Mouse (Mus musculus): ENCODE results near the gene Lrmda. TPM values are rescaled to one million over a fixed set of nuclear protein-coding genes. Genes with fewer than 3 reads are reported as not detected.
A peak's percentile ranks its signal among the peaks of the same experiment; 100 is the strongest.

The Lrmda gene
- polyA plus RNA-seq, 1 experiment from 2014 or later, result 0.57 TPM

- Histone ChIP-seq H3K27ac (no peak overlapping the region), H3K4me2 (no peak overlapping the region), H3K4me1 (peaks cover 3% of the 10 kb centered on the region; the same call in 1 of the 2 replicates), H3K9me3 (no peaks in the 10 kb centered on the region), H3K27me3 (replicated peaks) (no peaks in the 10 kb centered on the region), H3K4me3 (replicated peaks) (no peak overlapping the region), H3K36me3 (no peaks in the 10 kb centered on the region), H3K9ac (no peak overlapping the region)
- WGBS, result 77% methylated on average over 4 of the region's 4 CpGs
- no peak for ATAC-seq (ENCODE audit: insufficient read depth, low FRiP score, low read depth)
These were observed 165.9 kb downstream of the Lrmda start for GRCm38 (mm10) chr14:22185452-22185851.

- Histone ChIP-seq H3K36me3 (no peaks in the 10 kb centered on the region), H3K27ac (no peak overlapping the region), H3K4me1 (peaks cover 4% of the 10 kb centered on the region; the same call in 1 of the 2 replicates), H3K4me3 (replicated peaks) (no peak overlapping the region), H3K9ac (no peak overlapping the region), H3K9me3 (no peaks in the 10 kb centered on the region), H3K27me3 (replicated peaks) (no peaks in the 10 kb centered on the region), H3K4me2 (no peak overlapping the region)
- WGBS, result 36% methylated on average over 6 of the region's 6 CpGs
- ATAC-seq (ENCODE audit: insufficient read depth, low FRiP score, low read depth), result no peak
These were observed 170.6 kb downstream of the Lrmda start for GRCm38 (mm10) chr14:22190111-22190510.

- no peak overlapping the region for H3K4me2 ChIP-seq
- H3K9ac ChIP-seq, result no peak overlapping the region
- H3K27me3 ChIP-seq (replicated peaks), result no peaks in the 10 kb centered on the region
- peaks cover 4% of the 10 kb centered on the region; the same call in 1 of the 2 replicates for H3K4me1 ChIP-seq
- 49% methylated on average over 9 of the region's 9 CpGs for WGBS
- H3K36me3 ChIP-seq, result no peaks in the 10 kb centered on the region
- H3K9me3 ChIP-seq, result no peaks in the 10 kb centered on the region
- H3K4me3 ChIP-seq (replicated peaks), result no peak overlapping the region
- no peak for ATAC-seq (ENCODE audit: insufficient read depth, low FRiP score, low read depth)
- H3K27ac ChIP-seq, result no peak overlapping the region
These were observed 172.7 kb downstream of the Lrmda start for GRCm38 (mm10) chr14:22192185-22192584.

- H3K27me3 ChIP-seq (replicated peaks), result no peaks in the 10 kb centered on the region
- no peak overlapping the region for H3K4me3 ChIP-seq (replicated peaks)
- no peak for ATAC-seq (ENCODE audit: insufficient read depth, low FRiP score, low read depth)
These were observed 178.5 kb downstream of the Lrmda start for GRCm38 (mm10) chr14:22198021-22198420.

GRCm38 (mm10) chr14:22198641-22199425 is 179.3 kb downstream of the Lrmda start:
- ATAC-seq (ENCODE audit: insufficient read depth, low FRiP score, low read depth), result no peak
- 60% methylated on average over 12 of the region's 12 CpGs for WGBS

More at GRCm38 (mm10) chr14:22198021-22198420, 178.5 kb downstream of the Lrmda start:
- no peak overlapping the region for H3K9ac ChIP-seq
- H3K27ac ChIP-seq, result no peak overlapping the region
- H3K36me3 ChIP-seq, result no peaks in the 10 kb centered on the region
- H3K9me3 ChIP-seq, result no peaks in the 10 kb centered on the region
- WGBS, result 36% methylated on average over 11 of the region's 11 CpGs
- H3K4me1 ChIP-seq, result no peaks in the 10 kb centered on the region
- no peak overlapping the region for H3K4me2 ChIP-seq

DNA sequence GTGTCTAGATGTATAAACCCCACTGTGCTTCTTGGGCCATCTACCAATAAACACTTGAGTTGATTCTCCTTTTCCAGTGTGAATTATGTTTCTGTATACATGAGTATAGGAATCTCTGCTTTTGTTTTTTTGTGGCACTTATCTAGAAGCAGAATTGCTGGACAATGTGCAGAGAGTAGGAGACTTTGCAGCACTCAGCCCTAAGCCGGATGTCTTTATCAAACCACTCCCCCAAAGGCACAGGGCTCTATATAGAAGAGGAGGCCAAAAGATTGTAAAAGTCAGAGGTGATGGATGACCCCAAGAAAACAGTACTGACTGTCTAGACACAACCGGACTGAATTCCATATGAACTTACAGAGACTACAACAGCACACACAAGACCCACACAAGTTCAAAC is 182.2 kb downstream of the Lrmda start:
- 31% methylated on average over 2 of the region's 2 CpGs for WGBS
- H3K36me3 ChIP-seq, result no peaks in the 10 kb centered on the region
- H3K4me3 ChIP-seq (replicated peaks), result no peak overlapping the region
- ATAC-seq (ENCODE audit: insufficient read depth, low FRiP score, low read depth), result no peak
- H3K9me3 ChIP-seq, result no peaks in the 10 kb centered on the region
- H3K9ac ChIP-seq, result no peak overlapping the region
- no peak overlapping the region for H3K27ac ChIP-seq
- H3K4me2 ChIP-seq, result no peak overlapping the region
- no peaks in the 10 kb centered on the region for H3K4me1 ChIP-seq
- no peaks in the 10 kb centered on the region for H3K27me3 ChIP-seq (replicated peaks)

More at GRCm38 (mm10) chr14:22198641-22199425, 179.3 kb downstream of the Lrmda start:
- Histone ChIP-seq H3K4me1 (no peaks in the 10 kb centered on the region), H3K9ac (no peak overlapping the region), H3K36me3 (no peaks in the 10 kb centered on the region), H3K4me3 (replicated peaks) (no peak overlapping the region), H3K27ac (no peak overlapping the region), H3K27me3 (replicated peaks) (no peaks in the 10 kb centered on the region), H3K4me2 (no peak overlapping the region), H3K9me3 (no peaks in the 10 kb centered on the region)

DNA sequence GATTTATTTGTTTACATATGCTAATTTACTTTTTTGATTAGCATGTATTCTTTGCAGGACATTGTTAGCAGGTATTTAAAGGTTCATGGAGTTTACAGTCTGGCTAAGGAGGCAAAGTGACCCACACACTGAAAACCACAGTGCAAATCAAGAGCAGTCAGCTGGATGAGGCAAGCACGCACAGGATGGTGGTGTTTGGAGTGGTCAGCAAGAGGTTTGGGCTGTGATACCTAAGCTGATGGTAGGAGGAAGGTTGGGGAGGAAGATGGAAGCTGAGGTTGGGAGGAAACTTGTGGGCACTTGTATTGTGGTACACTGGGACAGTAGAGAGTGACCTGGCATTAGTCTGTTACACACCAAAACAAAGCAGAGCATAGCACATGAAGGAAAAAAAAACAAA is 191.1 kb downstream of the Lrmda start:
- H3K9ac ChIP-seq, result no peak overlapping the region
- H3K36me3 ChIP-seq, result no peaks in the 10 kb centered on the region
- no peaks in the 10 kb centered on the region for H3K9me3 ChIP-seq
- 0 out of 2 replicates have a peak, but pooled peaks cover 7% of the 10 kb centered on the region for H3K4me1 ChIP-seq
- H3K27me3 ChIP-seq (replicated peaks), result no peaks in the 10 kb centered on the region
- WGBS, result 86% methylated on average over 1 of the region's 1 CpGs
- H3K4me3 ChIP-seq (replicated peaks), result no peak overlapping the region
- no peak overlapping the region for H3K27ac ChIP-seq
- ATAC-seq (ENCODE audit: insufficient read depth, low FRiP score, low read depth), result no peak
- no peak overlapping the region for H3K4me2 ChIP-seq

GRCm38 (mm10) chr14:22218183-22218582 is 198.7 kb downstream of the Lrmda start:
- H3K9me3 ChIP-seq, result no peaks in the 10 kb centered on the region

GRCm38 (mm10) chr14:22222038-22222437 is 202.5 kb downstream of the Lrmda start:
- no peaks in the 10 kb centered on the region for H3K36me3 ChIP-seq
- ATAC-seq (ENCODE audit: insufficient read depth, low FRiP score, low read depth), result no peak
- H3K4me3 ChIP-seq (replicated peaks), result no peak overlapping the region
- no peak overlapping the region for H3K9ac ChIP-seq
- no peak overlapping the region for H3K4me2 ChIP-seq
- no peak overlapping the region for H3K27ac ChIP-seq
- H3K9me3 ChIP-seq, result no peaks in the 10 kb centered on the region
- 54% methylated on average over 1 of the region's 1 CpGs for WGBS
- H3K27me3 ChIP-seq (replicated peaks), result no peaks in the 10 kb centered on the region
- no peaks in the 10 kb centered on the region for H3K4me1 ChIP-seq

More at GRCm38 (mm10) chr14:22218183-22218582, 198.7 kb downstream of the Lrmda start:
- Histone ChIP-seq H3K9ac (no peak overlapping the region), H3K27me3 (replicated peaks) (no peaks in the 10 kb centered on the region), H3K4me2 (no peak overlapping the region), H3K4me3 (replicated peaks) (no peak overlapping the region), H3K36me3 (no peaks in the 10 kb centered on the region), H3K27ac (no peak overlapping the region), H3K4me1 (0 out of 2 replicates have a peak, but pooled peaks cover 7% of the 10 kb centered on the region)
- WGBS, result 76% methylated on average over 4 of the region's 4 CpGs
- ATAC-seq (ENCODE audit: insufficient read depth, low FRiP score, low read depth), result no peak

- Histone ChIP-seq H3K27ac (no peak overlapping the region), H3K4me1 (no peaks in the 10 kb centered on the region), H3K36me3 (no peaks in the 10 kb centered on the region), H3K4me2 (no peak overlapping the region), H3K27me3 (replicated peaks) (no peaks in the 10 kb centered on the region), H3K9me3 (no peaks in the 10 kb centered on the region), H3K9ac (no peak overlapping the region), H3K4me3 (replicated peaks) (no peak overlapping the region)
- 65% methylated on average over 3 of the region's 3 CpGs for whole genome bisulfite sequencing
- ATAC-seq (ENCODE audit: insufficient read depth, low FRiP score, low read depth), result peak; percentile 18; the same call in 1 of the 2 replicates
These were observed 203.1 kb downstream of the Lrmda start for GRCm38 (mm10) chr14:22222574-22222973.

GRCm38 (mm10) chr14:22226205-22226604 is 206.7 kb downstream of the Lrmda start:
- Histone ChIP-seq H3K9me3 (no peaks in the 10 kb centered on the region), H3K4me2 (no peak overlapping the region), H3K4me3 (replicated peaks) (no peak overlapping the region), H3K36me3 (no peaks in the 10 kb centered on the region), H3K4me1 (no peaks in the 10 kb centered on the region), H3K27ac (no peak overlapping the region), H3K27me3 (replicated peaks) (no peaks in the 10 kb centered on the region), H3K9ac (no peak overlapping the region)
- peak; percentile 53; the same call in 1 of the 2 replicates for ATAC-seq (ENCODE audit: insufficient read depth, low FRiP score, low read depth)
- 44% methylated on average over 2 of the region's 2 CpGs for WGBS

GRCm38 (mm10) chr14:22228253-22228968 is 208.9 kb downstream of the Lrmda start:
- Histone ChIP-seq H3K27me3 (replicated peaks) (no peaks in the 10 kb centered on the region), H3K4me3 (replicated peaks) (no peak overlapping the region), H3K9me3 (no peaks in the 10 kb centered on the region), H3K36me3 (no peaks in the 10 kb centered on the region), H3K4me1 (no peaks in the 10 kb centered on the region), H3K4me2 (no peak overlapping the region), H3K27ac (no peak overlapping the region), H3K9ac (no peak overlapping the region)
- WGBS, result 55% methylated on average over 7 of the region's 7 CpGs
- no peak for ATAC-seq (ENCODE audit: insufficient read depth, low FRiP score, low read depth)

Data from stomach, embryonic 15.5 days (tissue).